Mouse (Mus musculus): ENCODE measurements around the gene Syt15. TPM values are rescaled to one million over a fixed set of nuclear protein-coding genes. Genes with fewer than 3 reads are reported as not detected.

The Syt15 gene
- total and polyA plus RNA-seq, 3 experiments: 0.06 TPM; not detected in 2

DNA sequence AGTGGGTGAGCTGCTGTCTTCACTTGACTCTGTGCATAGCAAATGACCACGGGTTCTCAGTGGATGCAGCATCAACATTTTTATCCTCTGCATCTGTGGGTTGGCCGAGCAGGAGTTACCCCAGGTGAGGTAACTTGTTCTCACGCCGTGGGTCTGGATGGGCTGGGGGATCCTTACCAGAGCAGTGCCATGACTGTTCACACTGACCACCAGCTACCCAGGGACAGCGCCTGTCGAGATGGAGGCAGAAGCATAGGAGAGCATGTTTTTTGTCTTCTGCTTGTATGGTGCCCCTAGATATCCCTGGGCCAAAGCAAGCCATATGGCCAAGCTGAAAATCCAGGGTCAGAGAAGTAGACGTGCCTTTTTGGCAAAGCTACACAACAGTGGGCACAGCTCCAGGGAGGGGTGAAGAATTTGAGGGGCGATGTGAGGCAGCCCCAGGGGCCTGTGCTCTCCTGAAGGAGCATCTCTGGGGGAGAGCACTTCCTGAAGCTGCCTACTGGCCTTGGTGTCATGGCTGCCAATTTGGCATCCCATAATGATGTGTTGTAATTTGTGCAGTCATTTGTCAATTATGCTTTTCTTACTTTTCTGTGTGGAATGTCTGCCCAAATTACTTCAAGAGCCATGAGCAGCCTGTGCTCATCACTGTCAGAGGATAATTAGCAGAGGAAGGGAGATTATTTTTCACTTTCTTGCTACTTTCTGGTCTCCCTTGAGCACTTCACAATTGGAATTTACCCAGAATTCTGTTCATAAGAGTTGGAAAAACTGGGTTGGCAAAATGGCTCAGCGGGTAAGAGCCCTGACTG, 13.7 kb downstream of the Syt15 start:
- no peak overlapping the region for H3K4me3 ChIP-seq (ENCODE audit: control insufficient read depth in 1 of 2, insufficient read depth in 1 of 2, low read depth in 2 of 2, low read length in 2 of 2)
- H3K4me1 ChIP-seq (ENCODE audit: control insufficient read depth in 1 of 2, insufficient read depth in 2 of 2, low read length in 2 of 2): no peaks in the 10 kb centered on the region
- no peaks in the 10 kb centered on the region for H3K27me3 ChIP-seq (ENCODE audit: control insufficient read depth in 1 of 2, insufficient read depth in 2 of 2, low read length in 2 of 2)
- H3K9ac ChIP-seq (ENCODE audit: control insufficient read depth, low read depth, low read length, poor library complexity, severe bottlenecking): no peak overlapping the region
- H3K36me3 ChIP-seq (ENCODE audit: control insufficient read depth in 1 of 2, insufficient read depth in 2 of 2, low read length in 2 of 2): no peaks in the 10 kb centered on the region
- DNase-seq (ENCODE audit: low read depth, low spot score): no peak
- H3K9me3 ChIP-seq (replicated peaks; ENCODE audit: insufficient read depth, low read length): no peaks in the 10 kb centered on the region
- H3K27ac ChIP-seq (ENCODE audit: control insufficient read depth, low read depth, low read length): no peak overlapping the region
- no peak for TF ChIP-seq ZNF384 (IDR thresholded peaks at IDR 0.05; ENCODE audit: low read depth, low read length)
- TF ChIP-seq ETS1 (IDR thresholded peaks at IDR 0.05; ENCODE audit: low read depth, low read length): no peak
- no peak for TF ChIP-seq BHLHE40 (IDR thresholded peaks at IDR 0.05; ENCODE audit: borderline replicate concordance, low read depth, low read length)
- no peak for TF ChIP-seq USF1 (IDR thresholded peaks at IDR 0.05; ENCODE audit: low read depth, low read length)
- TF ChIP-seq POLR2AphosphoS2 (IDR thresholded peaks at IDR 0.05; ENCODE audit: low read length): no peak
- TF ChIP-seq MYB (IDR thresholded peaks at IDR 0.05; ENCODE audit: low read depth, low read length): no peak
- TF ChIP-seq MYC (IDR thresholded peaks at IDR 0.05; ENCODE audit: low read depth, low read length): no peak
- no peak for TF ChIP-seq GABPA (IDR thresholded peaks at IDR 0.05; ENCODE audit: low read depth, low read length)
- TF ChIP-seq POLR2A (IDR thresholded peaks at IDR 0.05; ENCODE audit: control insufficient read depth in 1 of 2, insufficient read depth in 1 of 2, low read depth in 1 of 2, low read length in 2 of 2, poor library complexity in 1 of 2): no peak
- H3K79me2 ChIP-seq (ENCODE audit: control insufficient read depth, insufficient read depth, low read length, poor library complexity): no peaks in the 10 kb centered on the region

DNA sequence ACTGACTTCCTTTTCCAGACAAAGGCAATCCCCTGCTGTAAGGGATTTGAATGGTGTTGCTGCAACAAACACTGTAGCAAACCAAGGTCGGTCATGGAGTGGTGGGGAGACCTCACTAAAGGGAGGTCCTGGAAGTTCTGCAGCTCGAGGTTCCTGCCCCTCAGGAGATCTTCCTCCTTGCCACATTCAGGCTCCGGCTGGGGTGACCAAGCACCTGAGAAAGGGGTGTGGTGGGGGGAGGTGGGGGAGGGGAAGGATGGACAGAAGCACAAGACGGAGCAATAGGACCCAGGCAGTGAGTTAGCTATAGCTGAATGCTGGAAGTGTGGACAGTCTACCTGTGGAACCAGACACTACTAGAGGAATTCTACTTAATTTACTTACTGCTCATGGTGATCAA, 14.5 kb downstream of the Syt15 start:
- H3K27me3 ChIP-seq (ENCODE audit: control insufficient read depth in 1 of 2, insufficient read depth in 2 of 2, low read length in 2 of 2): no peaks in the 10 kb centered on the region
- H3K27ac ChIP-seq (ENCODE audit: control insufficient read depth, low read depth, low read length): no peak overlapping the region
- H3K9me3 ChIP-seq (replicated peaks; ENCODE audit: insufficient read depth, low read length): no peaks in the 10 kb centered on the region
- H3K4me3 ChIP-seq (ENCODE audit: control insufficient read depth in 1 of 2, insufficient read depth in 1 of 2, low read depth in 2 of 2, low read length in 2 of 2): no peak overlapping the region
- H3K4me1 ChIP-seq (ENCODE audit: control insufficient read depth in 1 of 2, insufficient read depth in 2 of 2, low read length in 2 of 2): no peaks in the 10 kb centered on the region
- no peak overlapping the region for H3K9ac ChIP-seq (ENCODE audit: control insufficient read depth, low read depth, low read length, poor library complexity, severe bottlenecking)
- DNase-seq (ENCODE audit: low read depth, low spot score): no peak
- H3K36me3 ChIP-seq (ENCODE audit: control insufficient read depth in 1 of 2, insufficient read depth in 2 of 2, low read length in 2 of 2): no peaks in the 10 kb centered on the region
- no peaks in the 10 kb centered on the region for H3K79me2 ChIP-seq (ENCODE audit: control insufficient read depth, insufficient read depth, low read length, poor library complexity)
- no peak for TF ChIP-seq MYB (IDR thresholded peaks at IDR 0.05; ENCODE audit: low read depth, low read length)
- no peak for TF ChIP-seq CHD2 (IDR thresholded peaks at IDR 0.05; ENCODE audit: low read length)
- TF ChIP-seq ELF1 (IDR thresholded peaks at IDR 0.05; ENCODE audit: low read depth, low read length): no peak
- no peak for TF ChIP-seq USF1 (IDR thresholded peaks at IDR 0.05; ENCODE audit: low read depth, low read length)
- TF ChIP-seq GABPA (IDR thresholded peaks at IDR 0.05; ENCODE audit: low read depth, low read length): no peak
- no peak for TF ChIP-seq NRF1 (IDR thresholded peaks at IDR 0.05; ENCODE audit: insufficient read depth, low read depth, low read length, poor library complexity, severe bottlenecking)
- TF ChIP-seq BHLHE40 (IDR thresholded peaks at IDR 0.05; ENCODE audit: borderline replicate concordance, low read depth, low read length): no peak
- no peak for TF ChIP-seq RAD21 (IDR thresholded peaks at IDR 0.05; ENCODE audit: low read depth, low read length)
- no peak for TF ChIP-seq ZKSCAN1 (IDR thresholded peaks at IDR 0.05; ENCODE audit: low read depth, low read length)
- TF ChIP-seq MYC (IDR thresholded peaks at IDR 0.05; ENCODE audit: low read depth, low read length): no peak

Measured in MEL (cell line).